Mouse (Mus musculus): ENCODE measurements around the gene Wtip. TPM values are rescaled to one million over a fixed set of nuclear protein-coding genes. Genes with fewer than 3 reads are reported as not detected.
A peak's percentile ranks its signal among the peaks of the same experiment; 100 is the strongest.
"Not testable (repeated sequence)": the region's sequence is repeated elsewhere in the genome, so short reads cannot be mapped to it uniquely, and the experiment has no call there.

Wtip gene
- polyA plus RNA-seq, 1 experiment from 2014 or later, result 1.5 TPM

- peak overlapping the region; percentile 70 for H3K27ac ChIP-seq
- H3K4me1 ChIP-seq, result peaks cover 25% of the 10 kb centered on the region
- peak overlapping the region; percentile 53 for H3K4me2 ChIP-seq
- 0 out of 2 replicates have a peak, but pooled peaks cover 6% of the 10 kb centered on the region for H3K9me3 ChIP-seq (replicated peaks)
- H3K9ac ChIP-seq, result peak overlapping the region; percentile 32; the same call in 1 of the 2 replicates
- peak overlapping the region; percentile 9; the same call in 1 of the 2 replicates for H3K4me3 ChIP-seq
- H3K36me3 ChIP-seq, result peaks cover 99% of the 10 kb centered on the region
- ATAC-seq, result peak; percentile 91
- no peaks in the 10 kb centered on the region for H3K27me3 ChIP-seq (replicated peaks)
- 30% methylated on average over 4 of the region's 4 CpGs for WGBS (ENCODE audit: insufficient replicate concordance)
These were observed 14.1 kb upstream of the Wtip start for GRCm38 (mm10) chr7:34147193-34147592.

GRCm38 (mm10) chr7:34141123-34141522 is 8.1 kb upstream of the Wtip start:
- Histone ChIP-seq H3K4me3 (no peak overlapping the region), H3K4me2 (no peak overlapping the region), H3K27ac (no peak overlapping the region), H3K9me3 (replicated peaks) (no peaks in the 10 kb centered on the region), H3K4me1 (no peaks in the 10 kb centered on the region), H3K9ac (no peak overlapping the region), H3K36me3 (peaks cover 62% of the 10 kb centered on the region), H3K27me3 (replicated peaks) (no peaks in the 10 kb centered on the region)
- no peak for ATAC-seq
- WGBS (ENCODE audit: insufficient replicate concordance), result 93% methylated on average over 13 of the region's 13 CpGs

- ATAC-seq, result 0 out of 2 replicates have a peak, but pooled peaks have one; percentile 27
- Histone ChIP-seq H3K27ac (no peak overlapping the region), H3K4me3 (no peak overlapping the region), H3K9me3 (replicated peaks) (no peaks in the 10 kb centered on the region), H3K36me3 (peaks cover 46% of the 10 kb centered on the region), H3K4me2 (no peak overlapping the region), H3K4me1 (no peaks in the 10 kb centered on the region), H3K27me3 (replicated peaks) (peaks cover 11% of the 10 kb centered on the region), H3K9ac (no peak overlapping the region)
- WGBS (ENCODE audit: insufficient replicate concordance), result 72% methylated on average over 6 of the region's 6 CpGs
These were observed 6.4 kb upstream of the Wtip start for GRCm38 (mm10) chr7:34139493-34139892.

- H3K4me3 ChIP-seq, result no peak overlapping the region
- no peak overlapping the region for H3K27ac ChIP-seq
- H3K4me1 ChIP-seq, result peaks cover 3% of the 10 kb centered on the region; the same call in 1 of the 2 replicates
- peaks cover 55% of the 10 kb centered on the region for H3K27me3 ChIP-seq (replicated peaks)
- no peaks in the 10 kb centered on the region for H3K9me3 ChIP-seq (replicated peaks)
- no peak for ATAC-seq
- H3K4me2 ChIP-seq, result no peak overlapping the region
- 57% methylated on average over 2 of the region's 2 CpGs for WGBS (ENCODE audit: insufficient replicate concordance)
- H3K36me3 ChIP-seq, result no peaks in the 10 kb centered on the region
- H3K9ac ChIP-seq, result no peak overlapping the region
These were observed 1.3 kb upstream of the Wtip start for GRCm38 (mm10) chr7:34134336-34134735.

- peak; percentile 54 for ATAC-seq
These were observed 551 bp downstream of the Wtip start for GRCm38 (mm10) chr7:34132355-34133079.

GRCm38 (mm10) chr7:34131959-34132354 is 1.1 kb downstream of the Wtip start:
- Histone ChIP-seq H3K4me2 (peak overlapping the region; percentile 63), H3K36me3 (peaks cover 4% of the 10 kb centered on the region; the same call in 1 of the 2 replicates), H3K9ac (no peak overlapping the region), H3K27me3 (replicated peaks) (peaks cover 55% of the 10 kb centered on the region), H3K27ac (no peak overlapping the region), H3K4me1 (peaks cover 3% of the 10 kb centered on the region; the same call in 1 of the 2 replicates), H3K4me3 (peak overlapping the region; percentile 60), H3K9me3 (replicated peaks) (no peaks in the 10 kb centered on the region)
- peak; percentile 13; the same call in 1 of the 2 replicates for ATAC-seq
- WGBS (ENCODE audit: insufficient replicate concordance), result 9% methylated on average over 3 of the region's 3 CpGs

More at GRCm38 (mm10) chr7:34132355-34133079, 551 bp downstream of the Wtip start:
- H3K4me3 ChIP-seq, result peak overlapping the region; percentile 60
- H3K27ac ChIP-seq, result peak overlapping the region; percentile 40; the same call in 1 of the 2 replicates
- WGBS (ENCODE audit: insufficient replicate concordance), result 1% methylated on average over 100 of the region's 116 CpGs
- H3K27me3 ChIP-seq (replicated peaks), result peaks cover 55% of the 10 kb centered on the region
- peaks cover 3% of the 10 kb centered on the region; the same call in 1 of the 2 replicates for H3K4me1 ChIP-seq
- no peaks in the 10 kb centered on the region for H3K9me3 ChIP-seq (replicated peaks)
- H3K9ac ChIP-seq, result peak overlapping the region; percentile 68
- H3K4me2 ChIP-seq, result peak overlapping the region; percentile 63
- no peaks in the 10 kb centered on the region for H3K36me3 ChIP-seq

GRCm38 (mm10) chr7:34131118-34131517 is 1.9 kb downstream of the Wtip start:
- Histone ChIP-seq H3K4me1 (peaks cover 3% of the 10 kb centered on the region; the same call in 1 of the 2 replicates), H3K27ac (no peak overlapping the region), H3K27me3 (replicated peaks) (peaks cover 55% of the 10 kb centered on the region), H3K9ac (no peak overlapping the region), H3K4me3 (no peak overlapping the region), H3K9me3 (replicated peaks) (no peaks in the 10 kb centered on the region), H3K36me3 (peaks cover 5% of the 10 kb centered on the region; the same call in 1 of the 2 replicates), H3K4me2 (no peak overlapping the region)
- WGBS (ENCODE audit: insufficient replicate concordance), result 57% methylated on average over 3 of the region's 3 CpGs
- no peak for ATAC-seq

- Histone ChIP-seq H3K27ac (no peak overlapping the region), H3K4me1 (no peaks in the 10 kb centered on the region), H3K4me2 (no peak overlapping the region), H3K9ac (no peak overlapping the region), H3K4me3 (no peak overlapping the region), H3K9me3 (replicated peaks) (no peaks in the 10 kb centered on the region), H3K36me3 (peaks cover 5% of the 10 kb centered on the region; the same call in 1 of the 2 replicates), H3K27me3 (replicated peaks) (peaks cover 12% of the 10 kb centered on the region)
- WGBS (ENCODE audit: insufficient replicate concordance), result 63% methylated on average over 3 of the region's 3 CpGs
- no peak for ATAC-seq
These were observed 6.8 kb downstream of the Wtip start for GRCm38 (mm10) chr7:34126291-34126690.

- Histone ChIP-seq H3K27me3 (replicated peaks) (peaks cover 3% of the 10 kb centered on the region), H3K9me3 (replicated peaks) (no peaks in the 10 kb centered on the region), H3K4me1 (no peaks in the 10 kb centered on the region), H3K4me3 (no peak overlapping the region), H3K9ac (no peak overlapping the region), H3K4me2 (no peak overlapping the region), H3K36me3 (peaks cover 5% of the 10 kb centered on the region; the same call in 1 of the 2 replicates), H3K27ac (no peak overlapping the region)
- 83% methylated on average over 9 of the region's 9 CpGs for WGBS (ENCODE audit: insufficient replicate concordance)
- no peak for ATAC-seq
These were observed 7.7 kb downstream of the Wtip start for GRCm38 (mm10) chr7:34125346-34125745.

- WGBS (ENCODE audit: insufficient replicate concordance), result 75% methylated on average over 6 of the region's 6 CpGs
- H3K4me2 ChIP-seq, result no peak overlapping the region
- no peak overlapping the region for H3K9ac ChIP-seq
- no peaks in the 10 kb centered on the region for H3K27me3 ChIP-seq (replicated peaks)
- H3K4me3 ChIP-seq, result no peak overlapping the region
- H3K4me1 ChIP-seq, result no peaks in the 10 kb centered on the region
- ATAC-seq, result no peak
- H3K27ac ChIP-seq, result no peak overlapping the region
- H3K36me3 ChIP-seq, result peaks cover 5% of the 10 kb centered on the region; the same call in 1 of the 2 replicates
- H3K9me3 ChIP-seq (replicated peaks), result no peaks in the 10 kb centered on the region
These were observed 9.9 kb downstream of the Wtip start for GRCm38 (mm10) chr7:34122987-34123720.

- not testable (repeated sequence) for H3K9me3 ChIP-seq (replicated peaks); H3K27me3 ChIP-seq (replicated peaks); H3K4me1 ChIP-seq; H3K4me2 ChIP-seq; H3K9ac ChIP-seq; H3K4me3 ChIP-seq; ATAC-seq; H3K27ac ChIP-seq
- H3K36me3 ChIP-seq, result peaks cover 11% of the 10 kb centered on the region; the same call in 1 of the 2 replicates
- WGBS (ENCODE audit: insufficient replicate concordance), result 40% methylated on average over 1 of the region's 1 CpGs
These were observed 12.4 kb downstream of the Wtip start for GRCm38 (mm10) chr7:34120636-34121035.

GRCm38 (mm10) chr7:34116601-34117000 is 16.5 kb downstream of the Wtip start:
- Histone ChIP-seq H3K9me3 (replicated peaks) (no peaks in the 10 kb centered on the region), H3K9ac (no peak overlapping the region), H3K4me1 (no peaks in the 10 kb centered on the region), H3K4me3 (no peak overlapping the region), H3K27ac (no peak overlapping the region), H3K4me2 (no peak overlapping the region), H3K27me3 (replicated peaks) (no peaks in the 10 kb centered on the region), H3K36me3 (peaks cover 14% of the 10 kb centered on the region)
- no peak for ATAC-seq
- 75% methylated on average over 3 of the region's 3 CpGs for WGBS (ENCODE audit: insufficient replicate concordance)

All from liver, embryonic 12.5 days (tissue).